Mouse (Mus musculus): Measurements from ENCODE around the gene Ypel2.

GRCm38 (mm10) chr11:86994791-86995624 is 1.5 kb upstream of the Ypel2 start:
- TF ChIP-seq CTCF (IDR thresholded peaks at IDR 0.05; ENCODE audit: control insufficient read depth, insufficient read depth, low read length): no peak
- no peak for TF ChIP-seq POLR2A (IDR thresholded peaks at IDR 0.05; ENCODE audit: borderline replicate concordance, control insufficient read depth, low read depth, low read length)
